Mouse (Mus musculus): Measurements from ENCODE around the gene Pigp. TPM values are rescaled to one million over a fixed set of nuclear protein-coding genes. Genes with fewer than 3 reads are reported as not detected.

The Pigp gene
- total RNA-seq, 2 experiments from 2014 or later, result 43.1 to 43.8 TPM

DNA sequence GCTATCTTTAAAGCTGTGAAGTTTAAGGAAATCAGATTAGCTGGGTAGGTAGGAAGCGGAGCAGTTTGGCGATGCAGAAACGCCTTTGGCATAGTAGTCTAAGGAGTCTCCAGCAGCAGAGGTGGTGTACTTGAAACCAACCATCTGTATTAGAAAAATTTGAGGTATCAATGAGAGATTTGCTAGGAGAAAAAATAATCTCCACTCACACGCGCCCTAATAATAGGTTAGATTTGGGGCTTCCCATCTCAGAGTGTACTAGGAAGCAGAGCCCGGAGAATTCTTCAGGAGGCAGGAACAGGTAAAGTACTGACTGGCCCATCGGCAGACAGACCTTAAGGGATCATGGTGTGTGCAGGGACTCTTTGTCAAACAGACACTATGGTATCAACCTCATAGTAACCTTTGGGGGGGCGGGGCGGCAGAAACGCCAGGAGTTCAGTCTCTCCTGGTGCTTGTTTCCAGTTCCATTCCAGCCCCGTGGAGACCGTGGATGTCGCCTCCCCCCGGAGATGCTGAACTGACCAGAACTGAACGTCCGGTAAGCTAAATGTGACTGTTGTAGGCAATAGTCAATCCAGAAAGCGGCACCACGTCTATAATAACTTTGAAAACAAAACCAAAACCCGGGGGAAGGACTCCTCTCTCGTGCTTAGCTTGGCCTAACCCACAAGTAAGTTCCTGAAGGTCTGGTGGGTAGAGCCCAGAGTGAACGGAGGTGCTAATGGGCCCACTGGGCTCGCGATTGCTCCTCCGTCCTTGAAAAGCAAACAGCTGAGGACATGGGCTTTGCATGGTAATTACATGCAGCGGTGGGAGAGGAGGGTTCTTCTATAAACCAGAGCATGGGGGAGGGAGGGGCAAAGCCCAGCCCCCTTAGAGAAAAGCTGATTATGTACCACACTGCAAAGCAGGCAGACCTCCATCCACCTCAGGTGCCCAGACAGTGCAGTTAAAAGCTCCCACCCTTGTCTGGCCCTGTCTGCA, 42.5 kb downstream of the Pigp start:
- DNase-seq (ENCODE audit: low spot score in 2 of 2), result no peak
- intact Hi-C loops (cut with DNase I), result no loop called here

DNA sequence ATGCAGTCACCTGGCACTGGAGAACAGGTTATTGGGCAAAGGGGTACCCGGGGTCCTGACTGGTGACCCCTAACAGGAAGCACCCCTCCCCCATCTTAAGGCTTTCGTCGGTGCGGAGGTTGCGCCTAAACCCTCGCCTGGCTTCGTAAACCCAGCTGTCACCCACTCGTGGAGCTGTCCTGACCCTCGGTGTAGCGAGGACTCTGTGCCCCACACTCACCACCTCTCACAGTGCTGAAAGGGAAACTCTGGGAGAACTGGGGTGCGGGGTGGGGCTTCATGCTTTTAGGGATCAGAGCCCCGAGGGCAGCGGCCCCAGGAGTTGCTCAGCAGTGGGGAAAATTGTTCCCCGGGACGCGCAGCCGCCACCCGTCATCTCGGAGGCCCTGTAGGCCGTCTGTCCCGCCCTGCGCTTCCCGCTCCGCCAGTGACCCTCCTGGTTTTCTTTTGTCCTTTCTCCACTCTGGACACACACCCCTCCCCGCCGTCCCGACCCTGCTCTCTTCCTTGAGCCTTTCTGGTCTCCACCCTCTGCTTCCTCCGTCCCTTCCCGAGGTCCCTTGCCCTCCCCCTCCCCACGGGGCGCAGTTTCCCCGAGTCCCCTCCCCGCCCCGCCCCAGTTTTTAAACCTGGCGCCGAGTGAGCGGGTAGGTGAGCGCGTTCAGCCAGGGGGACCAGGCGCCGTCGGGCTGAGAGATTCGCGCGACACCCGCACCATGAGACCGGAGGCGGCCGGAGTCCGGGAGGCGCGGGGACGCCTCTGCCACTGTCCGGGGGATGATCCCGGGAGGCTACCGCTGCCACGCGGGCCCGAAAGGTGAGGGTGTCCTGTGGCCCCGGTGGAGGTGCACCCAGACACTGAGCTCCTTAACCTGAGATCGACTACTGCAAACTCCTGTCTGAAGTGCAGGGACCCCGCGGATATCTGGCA, 43.6 kb downstream of the Pigp start, which contains the start of gene Ripply3:
Gene Ripply3, plus strand, starts transcription at position 640 of the 931 bp plus-strand sequence.
- intact Hi-C loops (cut with DNase I), result no loop called here
- DNase-seq (ENCODE audit: low spot score in 2 of 2), result no peak

DNA sequence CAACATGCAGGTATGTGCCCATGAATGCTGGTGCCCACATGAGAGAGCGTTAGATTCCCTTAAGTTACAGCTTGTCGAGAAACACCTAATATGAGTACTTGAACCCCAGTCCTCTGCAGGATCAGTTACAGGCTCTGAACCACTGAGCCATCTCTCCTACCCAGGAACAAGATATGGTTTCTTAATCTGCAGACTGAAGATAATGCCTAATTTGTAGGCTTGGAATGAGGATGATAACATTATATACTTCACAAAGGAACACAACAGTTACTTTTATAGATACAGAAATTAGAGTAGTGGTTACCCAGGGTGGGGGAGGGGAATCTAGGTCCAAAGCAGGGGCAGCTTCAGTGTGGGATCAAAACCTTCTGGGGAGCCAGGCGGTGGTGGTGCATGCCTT, 45.6 kb downstream of the Pigp start:
- intact Hi-C loops (cut with DNase I), result no loop called here
- DNase-seq (ENCODE audit: low spot score in 2 of 2), result no peak

DNA sequence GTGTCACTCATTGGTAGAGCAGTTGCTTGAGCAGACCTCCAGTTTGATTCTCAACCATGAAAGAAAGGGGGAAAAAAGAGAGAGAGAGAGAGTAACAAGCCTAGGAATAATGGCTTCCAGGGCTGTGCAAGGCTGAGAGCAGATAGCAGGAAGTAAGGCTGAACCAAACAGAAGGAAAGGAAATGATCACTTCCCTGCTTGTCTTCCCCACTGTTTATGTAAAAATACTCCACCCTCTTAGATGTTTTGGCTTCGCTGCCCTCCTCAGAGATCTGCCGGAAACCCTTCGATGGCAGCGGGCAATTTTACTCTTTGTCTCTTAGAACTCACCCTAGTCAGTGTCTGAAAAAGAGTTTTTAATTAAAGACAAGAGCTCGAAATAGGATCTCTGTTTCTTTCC, 48.0 kb downstream of the Pigp start:
- intact Hi-C loops (cut with DNase I), result no loop called here
- DNase-seq (ENCODE audit: low spot score in 2 of 2), result no peak

- DNase-seq (ENCODE audit: low spot score in 2 of 2), result no peak
- intact Hi-C loops (cut with DNase I), result no loop called here
Observed at GRCm38 (mm10) chr16:94320223-94320622, 51.4 kb downstream of the Pigp start.

GRCm38 (mm10) chr16:94317752-94318151, 53.9 kb downstream of the Pigp start:
- no peak for DNase-seq (ENCODE audit: low spot score in 2 of 2)
- intact Hi-C loops (cut with DNase I), result no loop called here

GRCm38 (mm10) chr16:94315215-94315614, 56.4 kb downstream of the Pigp start:
- no peak for DNase-seq (ENCODE audit: low spot score in 2 of 2)
- intact Hi-C loops (cut with DNase I), result no loop called here

DNA sequence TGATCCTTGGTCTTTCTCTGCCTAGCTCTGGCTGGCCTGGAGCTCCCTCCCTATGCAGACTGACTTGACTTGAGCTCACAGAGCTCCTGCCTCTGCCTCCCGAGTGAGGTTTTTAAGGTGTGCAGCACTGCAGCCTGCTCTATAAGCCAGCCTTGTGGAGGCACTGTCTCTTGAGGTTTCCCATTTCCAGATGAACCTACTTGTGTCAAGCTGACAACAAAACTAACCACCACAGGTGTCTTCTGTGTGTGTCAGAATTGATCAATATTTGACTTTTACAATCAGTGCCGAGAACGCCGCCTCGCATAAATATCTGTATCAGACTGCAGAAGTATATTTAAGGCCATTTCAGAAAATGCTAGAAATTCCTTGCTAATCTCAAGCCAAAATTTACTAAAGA, 57.0 kb downstream of the Pigp start:
- intact Hi-C loops (cut with DNase I), result no loop called here

GRCm38 (mm10) chr16:94313229-94314030, 58.2 kb downstream of the Pigp start, which contains the start of gene Hlcs:
Hlcs (minus strand) TSS chr16:94313571.
- peak; percentile 97 to 99 for DNase-seq (ENCODE audit: low spot score in 2 of 2)
- intact Hi-C loops (cut with DNase I), result loop anchor here (1.0 to 2.0 kb wide), 4 partner anchors 23 to 57 kb away; partner anchors contain the start of gene Ttc3

More for the DNA sequence above, 57.0 kb downstream of the Pigp start:
- DNase-seq (ENCODE audit: low spot score in 2 of 2), result no peak

DNA sequence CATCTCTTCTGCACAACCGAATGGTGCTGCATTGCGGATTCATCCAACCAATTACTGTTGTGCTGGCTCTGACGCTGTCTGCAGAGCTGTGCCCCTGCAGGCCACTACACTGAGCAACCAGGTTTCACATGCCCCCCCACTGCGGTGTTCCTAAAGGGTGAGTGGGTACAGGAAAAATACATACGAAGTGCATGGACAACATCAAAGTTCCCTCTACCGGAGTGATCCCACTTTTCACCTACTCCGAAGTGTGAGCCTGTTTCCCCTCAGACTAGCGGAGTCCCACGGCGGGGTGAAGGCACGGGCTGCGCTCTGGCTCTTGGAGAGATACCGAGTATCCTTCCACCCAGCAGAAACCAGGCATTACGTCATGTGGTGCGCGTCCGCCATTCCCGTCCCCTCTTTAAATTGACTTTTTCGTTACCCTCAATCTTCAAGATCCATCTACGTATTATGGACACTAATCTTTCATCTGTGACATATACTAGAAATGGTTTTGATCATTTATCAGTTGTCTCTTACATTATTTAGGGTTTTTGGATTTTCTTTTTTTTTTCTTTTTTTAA, 58.9 kb downstream of the Pigp start:
- DNase-seq (ENCODE audit: low spot score in 2 of 2), result peak; percentile 86 to 87
- intact Hi-C loops (cut with DNase I), result loop anchor here (1.0 to 2.0 kb wide), 4 partner anchors 22 to 58 kb away; partner anchors contain the start of gene Ttc3

DNA sequence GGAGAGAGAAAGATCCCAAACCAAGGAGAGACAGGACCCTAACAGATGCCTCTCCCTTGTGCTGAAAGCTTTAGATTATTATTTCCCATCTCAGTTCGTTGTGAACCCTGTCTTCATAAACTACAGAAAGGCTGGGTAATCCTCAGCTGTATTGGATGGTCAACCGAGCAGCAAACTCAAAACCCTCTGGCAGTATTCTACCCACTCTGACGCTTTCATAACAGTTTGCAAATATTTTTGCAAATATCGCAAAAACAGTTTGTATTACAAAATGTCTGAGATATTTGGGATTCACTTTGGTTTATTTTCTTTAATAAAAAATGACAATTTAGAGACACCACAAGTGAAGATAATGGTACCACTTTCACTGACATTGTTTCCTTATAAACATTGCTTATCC, 59.7 kb downstream of the Pigp start:
- no peak for DNase-seq (ENCODE audit: low spot score in 2 of 2)
- intact Hi-C loops (cut with DNase I), result loop anchor here (2.0 kb wide), 1 partner anchor 51 kb away; no protein-coding TSS in a partner anchor

DNA sequence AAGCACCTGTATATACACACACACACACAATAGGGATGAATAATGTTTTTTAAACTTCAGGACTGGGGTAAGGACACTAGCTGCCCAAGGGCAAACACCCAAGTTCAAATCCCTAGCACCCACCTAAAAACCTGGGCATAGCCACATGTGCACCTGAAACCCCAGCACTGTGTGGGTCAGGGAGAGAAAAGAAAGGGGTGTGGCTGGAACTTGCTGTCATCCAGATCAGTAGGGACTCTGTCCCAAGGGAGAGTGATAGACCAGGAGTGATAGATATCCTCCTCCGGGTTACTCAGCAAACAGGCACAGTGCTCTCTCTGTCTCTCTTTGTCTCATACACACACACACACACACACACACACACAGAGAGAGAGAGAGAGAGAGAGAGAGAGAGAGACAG, 60.2 kb downstream of the Pigp start:
- no peak for DNase-seq (ENCODE audit: low spot score in 2 of 2)
- intact Hi-C loops (cut with DNase I), result no loop called here

DNA sequence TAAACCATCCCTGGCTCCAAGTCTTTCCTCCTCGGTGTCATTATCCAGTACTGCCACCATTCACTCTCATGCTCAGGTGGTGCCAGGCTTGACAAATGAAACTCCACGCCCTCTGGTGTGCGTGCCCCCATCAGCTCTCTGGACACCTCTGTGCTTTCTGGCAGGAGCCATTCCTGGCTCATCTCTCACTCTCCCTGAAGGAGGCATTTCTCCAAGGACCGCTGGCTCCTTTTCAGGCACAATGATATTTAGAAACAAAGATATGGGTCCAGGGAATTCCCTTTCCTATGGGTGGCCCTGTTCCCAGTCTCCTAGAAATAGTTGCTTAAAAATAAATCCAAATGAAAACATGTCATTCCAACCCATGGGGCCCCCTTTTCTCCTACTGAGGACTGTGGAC, 62.6 kb downstream of the Pigp start:
- DNase-seq (ENCODE audit: low spot score in 2 of 2), result no peak
- intact Hi-C loops (cut with DNase I), result no loop called here

Other genes starting within 250 kb of the Pigp start
- 10 to 100 TPM; 15.6 to 20.0 TPM for gene Hlcs, start 58.3 kb downstream of the Pigp start, total RNA-seq (2021)
- under 1 TPM in 1 of 2 experiments, not detected in 1; 0.25 TPM for gene Ripply3, start 43.4 kb downstream of the Pigp start, total RNA-seq (2021)
- gene Ttc3, start 1.2 kb downstream of the Pigp start, total RNA-seq (2021), result 100 to 1,000 TPM; 933 to 964 TPM
- gene Vps26c, start 155.0 kb upstream of the Pigp start, total RNA-seq (2021), result 10 to 100 TPM; 32.0 to 35.0 TPM
- gene Dyrk1a, start 198.2 kb upstream of the Pigp start, total RNA-seq (2021), result 10 to 100 TPM; 92.3 to 97.4 TPM

Measured in left cerebral cortex, postnatal 36 days (tissue).